Mouse (Mus musculus): ENCODE data around the gene Slc40a1.

The Slc40a1 gene

DNA sequence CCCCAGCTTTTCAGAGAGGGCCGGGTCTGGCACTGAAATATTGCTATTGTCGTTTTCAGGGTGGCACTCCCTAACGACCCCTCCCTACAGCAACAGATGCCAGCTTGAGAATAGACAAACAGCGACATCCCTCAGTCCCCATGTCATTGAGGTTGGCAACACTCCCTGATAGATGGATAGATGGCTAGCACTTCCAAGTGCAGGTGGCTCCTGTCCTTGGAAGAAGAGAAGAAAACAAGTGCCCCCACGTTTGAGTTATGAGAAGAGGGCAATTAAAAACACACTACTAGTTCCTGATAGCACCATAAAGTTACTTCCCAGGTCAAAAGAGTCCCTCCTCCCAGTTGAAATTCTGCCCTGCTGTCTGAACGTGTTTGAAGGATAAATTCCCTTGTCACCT, 44.2 kb downstream of the Slc40a1 start:
- DNase-seq: no peak

DNA sequence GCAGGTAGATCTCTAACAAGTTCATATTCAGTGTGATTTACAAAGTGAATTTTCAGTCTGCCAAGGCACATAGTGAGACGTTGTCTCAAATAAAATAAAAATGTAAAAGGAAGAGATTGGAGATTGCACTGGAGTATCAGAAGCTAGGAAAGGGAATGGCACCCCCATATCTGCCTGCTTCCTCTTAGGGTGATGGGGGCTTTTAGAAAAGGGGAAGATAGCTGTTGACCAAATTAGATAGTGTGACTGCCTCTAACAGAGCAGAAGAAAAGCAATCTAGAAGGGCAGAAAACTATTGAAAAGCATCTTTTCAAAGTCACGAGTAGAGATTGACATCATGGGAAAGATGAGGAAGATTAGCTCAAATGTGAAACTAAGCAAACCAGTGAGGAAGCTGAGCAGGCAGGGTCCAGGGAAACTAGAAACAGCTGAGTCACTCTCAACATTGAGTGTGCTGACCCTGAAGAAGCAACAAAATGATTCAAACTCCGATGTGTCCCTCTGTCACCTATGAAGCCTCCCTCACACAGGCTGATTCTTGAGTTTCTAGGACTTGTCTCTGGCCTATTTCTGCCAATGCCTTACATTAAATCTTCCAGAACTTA, 45.0 kb downstream of the Slc40a1 start:
- no peak for DNase-seq

DNA sequence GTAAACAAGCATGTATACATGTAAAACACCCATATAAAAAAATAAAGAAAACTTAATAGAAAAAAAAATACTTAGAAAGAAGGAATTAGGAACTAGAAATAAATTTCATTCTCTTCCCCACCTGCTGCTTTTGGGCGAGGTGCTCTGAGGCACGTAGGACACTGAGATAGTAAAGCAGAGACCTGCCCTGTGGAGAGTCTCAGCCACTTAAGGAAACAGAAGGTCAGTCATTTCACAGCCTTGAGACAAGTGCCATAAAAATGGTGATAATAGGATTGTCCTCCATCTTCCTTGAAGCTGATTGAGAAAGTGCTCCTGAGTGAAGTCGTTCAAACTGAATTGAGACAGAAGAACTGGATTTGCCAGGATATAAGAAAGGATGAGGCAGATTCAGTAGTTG, 48.9 kb downstream of the Slc40a1 start:
- DNase-seq: no peak

DNA sequence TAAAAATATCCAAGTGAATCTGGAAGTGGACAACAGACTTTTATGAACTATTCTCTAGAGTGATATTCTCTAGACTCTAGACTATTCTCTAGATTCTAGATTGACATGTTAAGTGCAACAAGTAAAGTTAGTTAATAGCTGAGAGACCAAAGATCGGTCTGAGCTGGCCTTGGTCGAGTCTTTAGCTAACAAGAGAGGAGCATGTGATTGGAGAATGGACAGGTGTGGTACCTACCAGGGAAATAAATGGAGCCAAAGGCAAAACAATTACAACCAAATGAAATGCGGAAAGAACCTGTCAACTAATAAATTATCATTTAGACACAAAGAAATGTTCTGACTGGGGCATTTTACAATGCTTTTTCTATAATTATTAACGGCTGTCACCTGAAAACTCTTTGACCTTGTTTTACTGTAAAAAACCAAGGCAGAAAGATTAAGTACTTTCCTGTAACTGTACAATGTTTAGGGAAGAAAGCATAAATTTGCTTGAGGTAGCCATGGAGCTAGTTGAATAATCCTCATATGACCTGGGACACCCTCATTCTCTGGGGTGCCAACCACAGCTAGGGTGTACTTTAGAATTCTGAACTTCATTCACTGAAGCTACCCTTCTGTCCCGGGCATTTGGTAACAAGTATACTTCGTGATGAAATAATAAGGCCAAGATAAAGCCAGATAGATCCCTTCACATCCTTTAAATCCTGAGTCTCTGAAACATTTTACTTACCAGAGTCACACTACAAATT, 49.7 kb downstream of the Slc40a1 start:
- no peak for DNase-seq

DNA sequence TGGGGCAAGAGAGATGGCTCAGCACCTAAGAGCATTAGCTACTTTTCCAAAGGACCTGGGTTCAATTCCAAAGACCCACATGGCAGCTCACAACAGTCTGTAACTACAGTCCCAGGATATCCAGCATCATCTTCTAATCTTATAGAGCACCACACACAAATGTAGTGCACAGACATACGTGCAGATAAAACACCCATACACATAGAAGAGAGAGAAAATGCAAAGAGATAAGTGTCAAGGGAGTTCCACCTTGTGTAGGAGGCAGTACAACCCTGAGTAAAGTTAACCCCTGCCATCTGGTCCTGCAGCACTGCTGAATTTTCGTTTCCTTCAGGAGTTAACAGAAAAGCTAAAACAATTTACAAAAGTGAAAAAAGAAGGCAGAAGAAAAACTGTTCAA, 50.7 kb downstream of the Slc40a1 start:
- no peak for DNase-seq

DNA sequence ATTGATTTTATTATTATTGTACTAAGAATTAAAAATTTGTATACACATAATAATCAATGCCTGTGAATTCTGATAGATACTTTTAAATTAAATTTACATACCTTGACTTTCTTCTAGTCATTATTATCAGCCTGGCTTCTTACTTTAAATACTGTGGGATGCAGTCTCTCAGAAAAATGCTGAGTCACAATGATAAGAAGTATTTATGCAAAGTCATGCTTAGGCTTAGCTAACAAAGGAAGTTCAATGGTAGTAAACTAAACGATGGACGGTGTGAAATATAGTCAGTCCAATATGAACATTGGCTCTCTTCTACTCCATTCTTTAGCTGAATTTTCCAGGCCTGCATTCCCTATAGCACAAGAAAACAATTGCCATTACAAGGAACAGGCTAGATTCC, 53.1 kb downstream of the Slc40a1 start:
- no peak for DNase-seq

DNA sequence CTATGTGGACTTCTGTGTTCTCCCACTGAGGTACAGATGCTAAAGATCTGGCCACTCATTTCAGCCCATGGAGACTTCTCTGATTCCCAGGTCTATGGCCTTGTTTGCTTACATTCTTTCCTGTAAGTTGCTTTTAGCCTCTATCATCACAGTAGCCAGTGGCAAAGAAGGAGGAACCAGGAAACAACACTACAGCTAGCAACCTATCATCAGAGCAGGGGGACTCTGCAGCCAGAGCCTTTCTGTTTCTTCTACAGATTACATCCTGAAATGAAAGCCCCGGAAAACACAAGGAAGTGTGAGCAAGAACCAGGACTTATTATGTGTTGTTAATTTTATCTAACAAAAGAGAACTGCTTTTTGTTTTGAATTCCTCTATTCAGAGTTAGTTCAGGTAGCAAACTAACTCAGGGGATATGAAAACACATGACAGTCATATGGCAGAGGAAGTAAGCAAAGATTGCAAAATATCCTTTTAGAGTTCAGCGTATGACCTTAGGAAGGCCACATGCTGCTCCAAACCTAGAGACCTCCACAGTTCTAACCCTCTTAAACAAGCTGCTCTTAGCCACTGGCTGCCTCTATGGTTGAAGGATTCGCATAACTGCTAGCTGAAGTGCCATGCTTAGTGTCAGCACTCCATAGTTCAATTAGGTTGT, 57.7 kb downstream of the Slc40a1 start:
- DNase-seq: no peak

DNA sequence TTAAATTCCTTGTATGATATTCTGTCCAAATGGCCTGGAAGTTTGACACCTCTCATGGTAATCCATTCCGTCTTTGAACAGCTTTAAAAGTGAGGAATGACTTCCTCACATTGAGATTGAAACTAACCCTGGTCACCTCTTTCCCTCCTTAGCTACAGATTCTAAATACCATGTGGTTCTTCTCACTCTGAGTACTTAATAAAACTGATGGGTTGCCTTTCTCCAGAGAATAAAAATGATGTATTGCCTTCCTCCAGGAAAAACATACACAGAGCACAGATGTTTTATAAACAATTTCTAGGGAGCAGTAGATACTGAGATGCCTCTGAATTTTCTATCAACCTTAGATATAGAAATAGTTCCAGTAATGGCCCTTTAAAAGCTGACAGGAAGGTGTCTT, 58.3 kb downstream of the Slc40a1 start:
- DNase-seq: no peak

DNA sequence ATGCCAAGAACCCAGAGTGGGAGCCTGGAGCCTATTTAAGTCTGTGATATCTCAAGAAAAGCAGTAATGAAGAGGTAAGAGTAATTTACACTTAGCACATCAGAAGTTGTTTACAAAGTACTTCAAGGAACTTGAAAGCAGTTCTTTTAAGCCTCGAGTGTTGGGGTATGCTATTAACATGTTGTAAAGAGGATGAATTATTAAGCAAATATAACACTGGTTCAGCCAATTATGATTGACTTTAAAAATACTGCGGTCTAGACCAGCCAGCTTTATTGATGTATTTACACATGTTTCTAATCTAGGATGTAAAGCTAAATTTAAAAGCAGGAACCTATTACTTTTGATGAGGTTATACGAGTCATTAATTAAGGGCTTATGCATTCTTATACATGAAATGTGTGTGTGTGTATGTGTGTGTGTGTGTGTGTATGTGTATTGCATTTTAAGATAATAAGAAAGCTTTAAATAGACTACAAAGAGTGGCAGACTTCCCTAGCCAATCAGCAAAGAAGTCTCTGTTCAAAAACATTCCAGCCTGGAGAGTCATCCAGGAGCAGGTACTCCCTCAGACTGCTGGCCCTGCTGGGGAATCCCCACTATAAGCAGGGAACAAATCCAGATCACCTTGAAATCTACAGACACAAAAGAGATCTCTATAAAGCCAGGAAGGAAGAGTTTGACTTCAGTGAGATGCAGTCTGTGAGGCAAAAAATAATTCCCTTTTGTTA, 59.9 kb downstream of the Slc40a1 start:
- DNase-seq: no peak

DNA sequence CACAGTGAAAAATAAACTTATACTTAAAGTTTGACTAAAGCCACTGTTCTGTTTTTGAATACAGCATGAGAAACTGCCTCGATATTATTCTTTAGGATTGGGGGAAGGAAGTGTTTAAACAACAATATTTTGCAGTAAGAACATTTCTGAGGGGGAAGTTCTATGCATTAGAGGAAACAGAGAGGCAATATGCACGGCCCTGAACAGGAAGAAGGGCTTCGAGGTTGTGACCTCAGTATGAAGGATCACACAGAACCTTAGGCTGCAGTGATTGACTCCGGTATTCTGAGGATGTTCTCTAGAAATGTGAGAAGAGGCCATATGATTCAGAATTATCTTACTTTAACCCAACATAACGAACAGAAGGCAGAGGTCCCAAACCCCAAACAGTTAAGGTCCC, 60.6 kb downstream of the Slc40a1 start:
- no peak for DNase-seq

DNA sequence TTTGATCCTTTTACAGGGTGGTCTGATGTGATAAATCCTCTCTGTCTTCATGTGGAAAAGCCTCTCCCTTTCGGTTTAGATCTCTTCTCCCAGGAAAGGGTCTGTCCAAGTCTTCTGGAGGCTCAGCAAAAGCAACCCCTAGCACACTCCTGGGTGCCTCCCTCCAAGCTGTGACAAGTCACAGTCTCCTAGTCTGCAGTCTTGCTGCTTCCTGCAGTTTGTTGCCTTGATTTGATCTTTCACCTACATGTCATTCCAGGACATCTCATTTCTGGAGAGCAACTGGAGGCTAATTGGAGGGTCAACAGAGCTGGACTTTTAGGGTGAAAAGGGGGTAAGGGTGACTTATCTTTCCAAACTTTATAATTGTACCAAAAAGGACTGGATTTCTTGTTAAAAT, 61.0 kb downstream of the Slc40a1 start:
- no peak for DNase-seq

DNA sequence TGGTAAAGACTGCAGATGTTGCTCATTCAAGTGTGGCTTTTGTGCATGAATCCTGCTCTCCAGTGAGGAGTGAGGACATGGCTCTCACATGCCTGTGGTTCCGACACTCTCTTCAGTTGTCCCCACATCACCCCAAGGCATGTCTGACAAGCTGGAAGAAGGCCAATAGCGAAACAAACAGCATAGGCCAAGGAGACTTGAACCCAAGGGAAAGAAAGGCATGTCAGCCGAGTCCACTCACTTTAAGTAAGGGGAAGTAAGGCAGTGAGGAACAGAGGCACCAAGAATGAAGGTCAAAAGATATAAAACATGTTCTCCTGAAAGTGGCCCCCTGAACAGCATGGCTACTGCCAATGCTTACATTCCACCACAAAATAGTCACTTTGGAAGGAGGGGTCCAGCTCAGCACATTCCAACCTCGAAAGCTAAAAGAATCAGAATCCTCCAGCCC, 61.7 kb downstream of the Slc40a1 start:
- no peak for DNase-seq

DNA sequence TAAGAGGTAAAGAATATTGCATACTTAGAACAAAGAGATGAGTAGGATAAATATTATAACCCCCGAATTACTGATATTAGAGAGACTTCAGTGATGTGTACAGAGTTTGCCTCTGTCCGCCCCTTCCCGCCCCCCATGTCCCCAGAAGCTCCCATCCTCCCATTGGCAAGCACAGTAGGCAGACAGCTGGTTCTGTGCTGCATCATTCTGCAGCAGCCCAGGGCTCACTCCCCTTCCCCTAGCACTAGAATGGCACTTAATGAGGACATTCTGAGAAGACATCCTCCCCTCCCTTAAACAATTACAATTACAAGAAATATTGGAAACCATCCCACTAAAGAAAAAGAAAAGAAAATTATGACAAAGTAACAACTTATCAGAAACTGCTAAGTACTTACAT, 62.7 kb downstream of the Slc40a1 start:
- DNase-seq: no peak

DNA sequence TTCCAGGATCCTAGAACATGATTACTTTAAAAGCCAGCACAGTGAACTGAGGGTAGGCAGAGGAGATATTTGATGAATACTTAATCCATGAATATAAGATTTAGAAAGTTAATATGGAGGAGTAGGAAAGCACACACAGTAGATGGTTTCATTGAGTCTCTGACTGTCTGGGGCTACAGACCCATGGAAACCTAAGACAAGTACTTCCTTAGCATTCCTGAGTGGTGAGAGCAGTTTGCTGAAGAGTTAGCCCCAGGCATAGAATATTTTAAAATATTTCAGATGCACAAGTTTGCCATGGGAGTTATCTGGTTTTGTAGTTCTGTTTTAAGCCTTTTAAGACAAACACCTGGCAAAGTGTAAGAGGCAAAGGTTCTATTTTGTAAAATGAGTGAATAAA, 65.2 kb downstream of the Slc40a1 start:
- DNase-seq: no peak

DNA sequence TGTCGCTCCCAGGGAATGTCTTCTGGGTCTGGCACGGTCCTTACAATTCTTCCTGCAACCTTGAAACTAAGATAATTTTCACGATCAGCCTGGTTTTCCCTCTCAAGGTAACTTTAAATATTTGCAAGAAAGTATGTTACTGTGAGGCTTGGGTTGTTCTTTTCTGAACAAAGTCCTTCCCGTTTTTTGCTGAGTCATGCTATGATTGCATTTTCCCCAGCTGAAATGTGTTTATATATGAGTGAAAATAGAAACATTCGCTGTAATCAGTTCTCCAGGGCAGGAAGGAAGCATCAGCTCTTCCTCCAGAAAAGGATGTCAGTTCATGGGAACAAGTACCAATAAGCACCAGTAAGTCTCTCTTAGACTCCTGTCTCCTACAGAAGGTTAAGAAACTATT, 66.0 kb downstream of the Slc40a1 start:
- DNase-seq: no peak

All from layer of hippocampus, adult 9-11 months (tissue).